Mouse (Mus musculus) adipocyte (in vitro differentiated cells): ENCODE measurements at regions not wholly inside any gene's neighbourhood (a gene's known extent, or its start where the extent isn't known, plus 50 kb on each side); places are given as distances from the start of the nearest gene placed in this dataset.
A peak's percentile ranks its signal among the peaks of the same experiment; 100 is the strongest.
"Not testable (repeated sequence)": the region's sequence is repeated elsewhere in the genome, so short reads cannot be mapped to it uniquely, and the experiment has no call there.

Source experiments
- DNase-seq: peaks from one replicate; pipeline ENCODE4 v3.0.0-alpha.2; 2016; ENCODE audit warnings: low spot score

DNA sequence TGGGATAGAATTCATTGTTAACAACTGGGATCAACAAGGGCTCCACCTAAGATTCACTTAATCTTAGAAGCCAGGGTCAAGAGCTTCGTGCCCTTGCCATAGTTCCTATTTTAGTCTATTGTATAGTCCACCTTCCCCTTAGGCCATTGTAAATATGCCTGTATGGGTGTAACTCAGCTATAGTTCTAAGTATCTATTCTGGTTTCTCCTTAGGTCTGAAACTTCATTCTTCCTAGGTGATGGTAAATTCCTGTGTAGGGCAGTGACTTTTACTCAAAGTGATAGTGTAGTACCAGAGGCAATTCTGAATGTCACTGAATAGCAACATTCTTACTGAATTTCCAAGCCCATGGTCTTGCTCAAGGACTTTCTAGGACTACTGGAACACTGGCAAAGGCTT is 989.4 kb downstream of the Ankrd7 start:
- DNase-seq, result not testable (repeated sequence)

DNA sequence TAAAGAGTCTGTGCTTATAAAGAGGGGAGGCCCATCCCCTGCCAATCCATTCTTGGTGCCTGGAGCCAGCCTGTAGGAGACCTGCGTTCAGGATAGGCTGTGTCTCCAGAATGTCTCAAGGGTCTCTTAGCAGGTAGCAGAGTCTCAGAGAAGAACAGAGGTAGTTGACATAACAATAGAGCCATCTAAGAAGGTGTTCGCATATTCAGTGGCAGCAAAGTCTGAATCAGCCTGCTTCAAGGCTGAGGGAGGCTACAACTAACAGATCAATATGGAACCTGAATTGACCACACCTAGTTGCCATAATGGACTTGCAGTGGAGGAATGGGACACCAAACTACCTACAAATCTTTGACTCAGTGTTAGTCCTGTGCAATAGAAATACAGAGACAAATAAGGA is 998.0 kb downstream of the Ankrd7 start:
- DNase-seq, result no peak

DNA sequence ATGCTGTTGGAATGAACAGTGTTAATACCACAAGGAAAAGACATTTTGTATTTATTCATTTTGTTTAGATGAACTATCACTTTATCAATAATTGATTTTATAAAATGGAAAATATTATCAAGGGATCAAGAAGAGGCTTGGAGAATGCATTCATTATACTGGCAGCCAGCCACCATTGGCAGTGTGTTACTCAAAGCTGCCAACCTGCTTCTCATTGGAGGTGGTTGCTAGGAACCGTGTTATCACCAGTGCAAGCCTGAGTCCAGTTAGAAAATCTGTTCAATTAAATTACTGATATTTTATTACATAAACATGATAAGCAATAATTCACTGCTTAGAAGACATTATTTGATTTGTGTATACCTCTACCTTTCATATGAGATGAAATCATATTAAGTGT is 1003.6 kb downstream of the Ankrd7 start:
- no peak for DNase-seq

DNA sequence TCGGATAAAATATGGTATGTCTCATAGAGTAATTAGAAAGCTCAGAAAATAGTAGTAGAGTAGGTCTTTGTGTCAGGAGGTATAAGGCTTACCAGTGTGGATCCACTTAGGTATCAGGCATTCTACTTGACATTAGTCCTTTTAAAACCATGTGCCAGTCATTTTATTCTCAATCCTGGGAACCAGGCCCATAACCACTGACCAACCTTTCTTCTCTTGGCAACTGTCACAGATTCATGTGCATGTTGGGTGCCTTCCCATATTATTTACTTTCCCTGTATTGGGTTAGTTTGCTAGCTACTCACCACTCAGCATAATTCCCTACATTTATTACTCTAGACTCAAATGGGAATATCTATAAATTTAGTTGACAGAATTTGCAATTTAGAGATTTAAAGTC is 1045.1 kb downstream of the Ankrd7 start:
- DNase-seq, result no peak

DNA sequence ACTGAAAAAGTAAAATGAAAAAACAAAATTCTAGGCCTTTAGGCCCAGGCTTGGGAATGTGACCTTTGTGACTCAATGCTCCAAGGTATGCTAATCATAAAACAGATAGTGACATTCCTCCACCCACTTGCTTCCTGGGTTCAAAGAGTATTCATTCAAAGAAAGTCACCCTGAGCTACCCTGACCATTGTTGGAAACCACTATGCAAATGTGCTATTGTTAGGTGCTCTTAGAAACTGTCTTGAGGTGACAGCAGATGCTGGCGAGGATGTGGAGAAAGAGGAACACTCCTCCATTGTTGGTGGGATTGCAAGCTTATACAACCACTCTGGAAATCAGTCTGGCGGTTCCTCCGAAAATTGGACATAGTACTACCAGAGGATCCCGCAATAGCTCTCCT is 1075.7 kb downstream of the Ankrd7 start:
- not testable (repeated sequence) for DNase-seq

DNA sequence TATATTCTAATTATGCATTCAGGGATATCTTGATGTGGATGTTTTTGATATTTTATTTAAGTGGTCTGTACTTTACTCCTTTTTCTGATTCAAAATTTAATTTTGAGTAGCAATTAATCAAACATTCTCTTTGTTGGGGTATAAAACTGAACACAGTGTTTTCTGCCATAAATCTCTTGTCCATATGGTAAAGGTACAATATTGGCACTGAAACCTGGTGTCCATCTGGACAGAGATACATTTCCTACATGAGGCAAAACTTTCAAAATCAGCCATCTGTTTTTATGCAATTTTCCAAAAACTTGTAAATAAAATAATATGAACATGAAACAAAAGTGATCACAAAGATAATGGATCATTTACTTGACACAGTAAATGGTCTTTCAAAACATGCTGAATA is 1078.2 kb downstream of the Ankrd7 start:
- DNase-seq, result no peak

DNA sequence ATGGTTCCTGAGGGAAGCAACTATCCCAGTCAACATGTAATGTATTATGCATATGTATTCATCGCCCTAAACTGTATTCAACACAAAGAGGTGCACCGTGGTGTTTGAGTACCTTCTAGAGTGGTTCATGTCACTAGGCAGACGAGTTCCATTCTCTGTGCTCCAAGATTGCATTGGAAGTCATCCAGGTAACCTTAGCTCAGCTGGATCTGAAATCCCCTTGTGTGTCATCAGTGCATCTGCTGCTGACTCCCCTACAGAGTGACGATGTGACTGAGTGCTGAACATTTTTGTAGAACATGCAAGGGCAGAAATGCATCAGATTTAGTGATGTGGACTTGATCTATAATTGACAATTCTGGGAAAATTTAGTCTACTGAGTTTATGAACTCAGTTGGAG is 1079.6 kb downstream of the Ankrd7 start:
- no peak for DNase-seq

DNA sequence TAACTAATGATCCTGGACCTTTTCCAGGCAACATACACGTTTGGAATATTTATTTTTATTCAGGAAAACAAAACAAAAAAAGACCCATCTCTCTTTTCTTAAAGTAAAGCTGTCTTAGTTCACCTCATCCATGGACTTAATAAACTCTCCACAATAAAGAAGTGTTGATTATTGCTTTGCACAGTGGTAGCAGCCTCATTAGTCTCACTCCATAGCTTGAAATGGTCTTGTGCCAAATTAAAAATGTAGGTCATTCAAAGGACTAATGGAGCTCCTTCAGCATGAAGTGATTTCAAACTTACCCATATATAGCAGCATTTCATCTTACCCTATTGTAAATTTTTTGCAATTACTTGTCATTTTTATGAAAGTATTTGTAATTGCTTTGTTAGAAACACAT is 1109.8 kb downstream of the Ankrd7 start:
- DNase-seq, result no peak

DNA sequence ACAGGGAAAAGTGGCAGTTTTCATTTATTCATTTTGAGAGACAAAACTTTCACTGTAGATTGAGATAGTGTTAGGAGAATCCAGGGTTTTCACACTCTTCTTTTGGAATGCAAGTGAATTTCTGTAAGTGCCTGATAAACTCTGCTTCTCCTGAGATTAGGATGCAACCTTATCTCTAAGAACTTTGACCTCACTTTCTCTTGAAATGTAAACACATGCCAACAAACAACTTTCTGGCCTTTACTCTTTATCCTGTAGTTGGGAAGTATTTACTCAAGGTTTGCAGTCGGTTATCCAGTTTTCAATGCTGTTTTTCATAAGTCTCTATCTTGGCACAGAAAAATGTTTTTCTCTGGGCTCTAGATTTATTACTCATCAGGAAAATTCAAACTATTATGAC is 1125.7 kb downstream of the Ankrd7 start:
- DNase-seq, result no peak

DNA sequence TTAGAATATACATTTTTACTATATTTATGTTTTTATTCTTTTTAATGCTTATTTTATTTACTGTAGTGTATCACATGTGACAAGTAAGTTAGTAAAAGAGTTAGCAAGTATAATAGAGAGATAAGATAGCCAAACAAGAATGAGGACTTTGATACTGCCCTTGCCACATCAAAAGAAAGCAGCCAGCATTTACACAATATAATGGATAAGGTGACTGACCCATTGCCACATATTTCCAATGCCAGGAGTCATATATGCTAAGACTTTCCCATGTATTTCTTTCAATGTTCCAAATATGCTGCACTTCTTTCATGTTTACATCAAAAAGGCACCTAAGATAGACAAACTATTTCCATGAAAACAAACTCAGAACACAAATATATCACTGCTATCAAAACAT is 1162.3 kb downstream of the Ankrd7 start:
- DNase-seq, result no peak

DNA sequence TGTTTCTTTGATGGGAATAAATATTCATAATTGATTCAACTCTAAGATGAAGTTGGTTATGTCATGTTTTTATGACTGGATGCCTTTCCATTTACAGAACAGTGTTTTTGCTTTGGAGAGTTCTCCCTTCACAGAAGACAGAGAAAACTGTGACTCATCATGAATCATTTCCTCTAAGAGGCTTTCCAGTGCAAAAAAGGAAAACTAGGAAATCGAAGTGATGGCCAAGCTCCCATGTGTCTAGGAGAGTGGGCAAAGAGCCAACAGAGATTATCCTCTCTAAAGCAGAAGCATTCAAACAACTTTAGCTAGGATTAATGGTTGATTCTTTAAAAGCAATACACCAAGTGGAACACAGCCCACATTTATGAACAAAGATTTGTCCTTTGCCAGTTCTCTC is 1171.7 kb downstream of the Ankrd7 start:
- DNase-seq, result peak; percentile 28

DNA sequence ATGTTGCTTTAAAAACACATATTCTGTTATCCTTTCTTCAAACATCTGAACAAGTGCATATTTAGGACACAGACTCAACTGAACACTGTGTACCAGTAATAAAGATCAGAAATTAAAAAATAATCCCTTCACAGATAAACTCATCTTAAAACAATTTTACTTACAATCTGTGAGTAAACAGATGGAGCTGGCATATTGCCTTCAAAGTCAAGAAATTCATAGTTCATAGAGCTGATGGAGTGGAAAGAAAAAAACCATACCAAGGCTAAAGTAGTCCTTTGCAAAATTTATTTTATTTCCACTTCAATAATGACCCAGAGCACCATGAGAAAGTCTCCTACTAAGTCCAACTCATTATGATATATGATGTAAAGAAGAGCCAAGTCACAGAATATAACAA is 1136.6 kb upstream of the Kcnd2 start:
- no peak for DNase-seq

DNA sequence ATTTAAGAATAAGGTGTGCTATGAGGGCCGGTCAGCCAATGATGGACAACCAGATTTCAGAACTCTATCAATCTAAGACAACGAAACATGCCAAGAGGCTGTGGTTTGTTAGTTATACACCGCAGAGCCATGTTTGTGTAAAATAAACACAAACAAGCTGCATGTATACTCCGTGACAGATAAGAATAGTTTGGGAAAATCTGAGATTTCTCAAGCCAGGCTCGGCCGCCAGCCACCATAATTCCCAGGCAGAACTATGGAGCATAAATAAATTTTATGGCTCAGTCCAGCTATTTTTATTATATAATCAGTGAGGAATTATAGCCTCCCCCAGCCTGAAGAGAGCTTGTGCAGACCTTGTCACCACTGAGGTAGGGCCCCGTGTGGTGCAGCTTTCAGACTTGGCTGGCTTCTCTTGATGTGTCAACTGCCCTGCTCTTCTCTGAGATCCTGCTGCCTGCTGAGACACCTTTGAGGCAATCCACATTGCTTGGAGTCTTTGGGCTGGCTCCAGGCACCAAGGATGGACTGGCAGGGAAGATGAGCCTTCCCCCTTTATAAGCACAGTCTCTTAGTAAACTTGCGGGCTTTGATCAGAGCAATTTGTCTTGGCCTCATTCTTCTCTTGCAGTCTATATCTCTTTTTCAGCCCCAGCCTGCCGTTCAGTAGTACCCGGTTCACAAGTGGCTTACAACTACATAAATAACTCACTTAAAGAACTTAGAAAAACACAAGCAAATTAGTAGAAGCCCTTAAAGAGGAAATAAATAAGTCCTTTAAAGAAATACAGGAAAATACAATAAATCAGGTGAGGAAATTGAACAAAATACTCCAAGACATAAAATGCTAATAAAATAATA is 1123.0 kb upstream of the Kcnd2 start:
- DNase-seq, result no peak

DNA sequence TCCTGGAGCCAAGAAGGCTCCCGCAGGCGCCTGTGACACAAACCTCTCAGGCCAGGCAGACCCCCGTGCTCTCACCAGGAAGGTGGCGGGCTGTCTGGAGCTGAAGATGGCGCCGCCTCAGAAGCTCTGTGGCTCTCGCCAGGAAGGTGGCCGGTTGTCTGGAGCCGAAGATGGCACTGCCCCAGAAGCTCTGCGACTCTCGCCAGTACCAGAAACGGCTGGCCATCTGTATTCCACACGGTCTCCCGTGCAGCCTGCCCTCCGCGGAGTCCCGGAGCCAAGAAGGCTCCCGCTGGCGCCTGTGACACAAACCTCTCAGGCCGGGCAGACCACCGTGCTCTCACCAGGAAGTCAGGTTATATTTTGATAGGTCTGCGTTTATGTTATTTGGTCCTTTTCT is 1081.3 kb upstream of the Kcnd2 start:
- not testable (repeated sequence) for DNase-seq

DNA sequence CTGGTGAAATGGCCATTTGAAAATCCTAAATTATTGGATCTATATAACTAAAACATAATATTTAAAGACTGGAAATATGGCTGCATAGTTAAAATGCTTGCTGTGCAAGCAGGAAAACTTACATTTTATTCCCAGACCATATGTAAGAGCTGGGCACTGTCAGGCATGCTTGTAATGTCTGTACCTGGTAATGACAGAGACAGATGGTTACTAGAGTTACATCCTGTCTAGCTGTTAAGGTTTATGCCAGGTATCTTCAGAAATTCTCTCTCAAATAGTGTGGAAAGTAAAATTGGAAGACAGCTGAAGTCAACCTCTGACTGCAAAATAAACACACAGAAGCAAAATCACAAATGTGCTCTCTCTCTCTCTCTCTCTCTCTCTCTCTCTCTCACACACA is 1077.8 kb upstream of the Kcnd2 start:
- no peak for DNase-seq
